Mouse (Mus musculus) embryo, embryonic 10 days (tissue): ENCODE data around the gene Chmp6.

Experiments used
- DNase-seq: peaks from one replicate; pipeline ENCODE4 v3.0.0-alpha.2; 2015; ENCODE audit warnings: low spot score

Chmp6 gene

DNA sequence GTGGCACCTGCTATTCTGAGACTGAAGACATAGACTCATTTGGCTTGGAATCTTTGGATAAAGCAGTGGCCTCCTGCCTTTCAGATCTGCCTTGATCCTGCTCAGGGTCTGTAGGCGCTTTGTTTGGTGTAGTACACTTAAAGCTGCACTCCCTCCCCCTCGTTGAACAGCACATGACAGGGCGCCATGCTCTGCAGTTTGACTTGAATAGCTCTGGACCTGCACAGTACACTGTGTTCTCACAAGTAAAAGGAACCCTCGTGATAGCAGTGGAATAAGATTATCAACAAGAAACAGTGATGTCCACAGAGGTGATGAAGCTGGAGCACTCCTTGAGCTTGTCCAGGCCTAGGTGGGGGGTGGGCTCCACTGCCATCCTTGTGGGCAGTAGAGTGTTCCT, 46.5 kb downstream of the Chmp6 start:
- DNase-seq = no peak

DNA sequence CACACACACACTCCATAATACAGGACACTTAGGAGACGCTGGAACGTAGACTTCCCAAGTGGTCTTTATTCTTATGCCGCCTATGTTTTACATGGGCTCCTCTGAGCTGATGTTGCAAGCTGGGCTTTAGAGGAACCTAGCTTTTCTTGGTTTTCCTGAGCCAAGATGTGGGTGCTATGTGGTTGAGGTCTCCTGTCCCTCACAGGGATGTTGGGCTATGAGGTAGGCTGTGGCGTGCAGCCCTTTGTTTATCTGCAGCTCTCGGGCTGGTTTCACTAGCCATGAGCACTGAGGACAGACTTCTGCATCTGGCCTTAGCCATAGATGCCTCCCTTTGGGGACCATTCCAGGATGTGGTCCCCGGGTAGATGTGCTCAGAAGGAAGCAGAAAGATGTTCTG, 47.4 kb downstream of the Chmp6 start:
- DNase-seq = no peak

DNA sequence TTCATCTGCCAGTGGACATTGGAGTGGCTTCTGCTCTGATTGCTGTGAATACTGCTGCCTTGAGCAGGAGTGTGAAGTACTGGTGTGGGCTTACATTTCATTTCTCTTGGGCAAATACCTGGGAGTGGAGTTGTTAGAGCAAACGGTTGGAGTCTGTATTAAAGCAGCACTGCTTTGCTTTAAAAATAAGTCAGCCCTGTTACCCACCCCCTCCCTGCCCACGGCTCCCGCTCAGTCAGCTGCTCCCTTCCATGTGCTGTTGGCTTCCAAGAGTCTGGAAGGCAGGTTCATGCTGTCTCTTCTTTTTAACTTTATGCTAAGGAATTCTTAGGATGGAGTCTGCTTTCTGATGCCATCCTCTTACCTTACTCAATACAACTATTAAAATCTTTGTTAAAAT, 48.3 kb downstream of the Chmp6 start:
- DNase-seq = no peak

DNA sequence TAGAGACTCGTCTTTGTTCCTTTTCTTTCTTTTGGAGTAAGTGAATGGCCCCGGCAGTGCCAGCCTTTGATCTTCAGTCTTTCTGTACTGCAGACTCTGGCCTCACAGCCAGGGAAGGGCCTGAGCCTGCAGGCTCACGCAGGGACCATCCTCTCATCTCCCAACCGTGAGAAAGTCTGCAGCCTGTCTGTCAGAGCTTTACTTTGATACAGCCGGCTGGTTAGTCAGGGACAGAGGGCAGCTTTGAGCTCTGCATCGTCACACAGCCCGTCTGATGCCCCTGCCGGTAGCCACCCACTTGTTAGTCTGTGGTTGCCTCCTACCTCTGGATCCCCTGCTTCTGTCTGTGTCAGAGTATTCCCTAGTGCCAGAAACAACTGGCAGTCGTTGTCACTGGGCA, 51.8 kb downstream of the Chmp6 start:
- DNase-seq = no peak

DNA sequence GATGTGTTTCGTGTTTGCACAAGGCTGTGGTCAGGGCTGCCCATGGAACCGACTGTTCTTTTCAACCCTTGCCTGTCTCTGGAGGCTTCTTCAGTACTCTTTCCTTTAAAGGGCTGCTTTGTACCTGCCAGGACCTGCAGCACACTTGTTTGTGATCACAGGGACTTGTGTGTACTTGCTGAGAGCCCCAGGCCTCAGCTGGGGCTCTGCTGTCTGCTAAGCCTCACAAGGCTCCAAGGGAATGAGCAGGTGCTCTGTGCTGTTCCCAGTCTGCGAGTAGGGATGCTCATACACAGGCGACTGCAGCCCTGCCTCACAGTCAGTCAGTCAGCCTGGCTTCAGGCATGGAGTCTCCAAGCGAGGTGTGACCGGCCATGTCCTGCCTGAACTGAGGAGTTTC, 53.1 kb downstream of the Chmp6 start:
- DNase-seq = no peak

DNA sequence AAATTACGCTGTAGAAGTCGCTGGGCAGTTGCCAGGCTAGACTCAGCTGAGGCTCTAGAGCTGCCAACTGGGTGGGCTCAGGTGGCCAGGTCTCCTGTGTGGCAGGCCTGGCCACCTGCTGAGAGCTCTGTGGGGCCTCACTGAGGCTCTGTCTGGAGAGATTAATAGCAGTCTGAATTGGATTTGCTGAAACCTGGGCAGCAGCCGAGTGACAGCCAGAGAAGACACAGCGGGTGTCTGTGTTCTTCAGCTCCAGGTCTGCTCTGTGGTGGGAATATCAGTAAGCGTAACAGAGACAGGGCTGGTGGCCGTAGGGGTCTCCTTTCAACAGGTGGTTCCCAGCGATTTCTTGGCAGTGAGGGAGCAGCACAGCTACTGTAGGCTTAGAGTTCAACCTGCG, 54.2 kb downstream of the Chmp6 start:
- DNase-seq = no peak

DNA sequence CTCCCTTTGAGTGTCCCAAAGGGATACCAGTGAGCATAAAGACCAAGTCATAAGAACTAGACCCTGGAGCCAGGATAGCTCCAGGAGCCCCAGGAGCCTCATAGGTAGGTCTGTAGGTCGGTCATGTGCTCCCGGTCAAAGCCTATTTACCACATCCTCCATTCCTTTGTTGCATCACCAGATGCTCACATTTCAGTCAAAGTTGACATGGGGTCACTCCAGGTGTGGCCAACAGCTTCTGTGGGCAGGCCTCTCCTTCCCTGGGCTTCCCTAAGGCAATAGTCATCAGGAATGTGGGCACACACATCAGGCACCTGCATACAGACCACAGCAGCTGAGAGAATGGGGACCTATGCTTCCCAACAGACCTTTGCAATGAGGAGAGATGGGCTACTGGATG, 54.7 kb downstream of the Chmp6 start:
- no peak for DNase-seq
